Comparison of ENCODE assay signal across 1 mouse cellular context in the genomic region with DNA sequence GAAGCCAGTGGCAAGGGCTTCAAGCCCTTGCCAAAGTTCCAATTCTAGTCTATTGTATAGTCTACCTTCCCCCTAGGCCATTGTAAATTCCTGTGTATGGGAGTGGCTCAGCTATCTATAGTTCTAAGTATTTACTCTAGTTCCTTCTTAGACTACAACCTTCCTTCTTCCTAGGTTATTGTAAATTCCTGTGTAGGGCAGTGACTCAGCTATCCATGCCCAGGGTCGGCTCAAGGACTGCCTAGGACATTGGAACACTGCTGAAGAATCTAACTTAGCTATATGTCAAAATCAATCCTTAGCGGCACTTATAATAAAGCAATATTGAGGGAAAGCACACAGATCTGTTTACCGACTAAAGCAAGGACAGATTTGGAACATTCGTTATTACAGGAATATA. TPM values are rescaled to one million over a fixed set of nuclear protein-coding genes. Genes with fewer than 3 reads are reported as not detected.
"Had no signal": no experiment of that assay in that cellular context is flagged by ENCODE, and none has a peak within 500 bp of the region (broad histone marks: within the 10 kb centered on the region; RNA-seq: fewer than 3 reads in every experiment).

No protein-coding gene starts in this region.

RNA-seq across cellular contexts. Expression of gene Arhgap15, which starts 13.6 kb away (rescaled TPM):
- polyA plus RNA-seq: myocyte had no signal
